Mouse (Mus musculus) hindbrain, embryonic 13.5 days (tissue): ENCODE measurements around the gene Cdkn1b. TPM values are rescaled to one million over a fixed set of nuclear protein-coding genes. Genes with fewer than 3 reads are reported as not detected.

Source experiments
- ATAC-seq: fragments of 200-750 bp; cut with Nextera tagmentation; 2 replicates; pipeline ENCODE4 v1.8.0; 2017; ENCODE audit warnings: moderate TSS enrichment; ENCODE audit not compliant: low FRiP score
- H3K27ac ChIP-seq: fragments of 300-500 bp; sonication (generic); 2 replicates; pipeline ENCODE4 v1.5.1; 2015; ENCODE audit warnings: inconsistent platforms, mild to moderate bottlenecking, moderate library complexity
- H3K27me3 ChIP-seq: fragments of 300-500 bp; sonication (generic); 2 replicates; pipeline ENCODE4 v1.6.1; 2015; ENCODE audit warnings: mild to moderate bottlenecking, inconsistent platforms
- H3K36me3 ChIP-seq: fragments of 300-500 bp; sonication (generic); 2 replicates; pipeline ENCODE4 v1.6.1; 2015; ENCODE audit warnings: mild to moderate bottlenecking, inconsistent platforms
- H3K4me1 ChIP-seq: fragments of 300-500 bp; sonication (generic); replicated peaks from 2 replicates; pipeline ENCODE4 v1.6.1; 2015; ENCODE audit warnings: inconsistent platforms
- H3K4me2 ChIP-seq: fragments of 300-500 bp; sonication (generic); 2 replicates; pipeline ENCODE4 v1.6.1; 2015; ENCODE audit warnings: inconsistent platforms, mild to moderate bottlenecking, moderate library complexity
- H3K4me3 ChIP-seq: fragments of 300-500 bp; sonication (generic); 2 replicates; pipeline ENCODE4 v1.5.1; 2015; ENCODE audit warnings: mild to moderate bottlenecking, inconsistent platforms
- H3K9ac ChIP-seq: fragments of 300-500 bp; sonication (generic); 2 replicates; pipeline ENCODE4 v1.6.1; 2015; ENCODE audit warnings: mild to moderate bottlenecking, inconsistent platforms
- H3K9me3 ChIP-seq: fragments of 300-500 bp; sonication (generic); 2 replicates; pipeline ENCODE4 v1.6.1; 2016; ENCODE audit warnings: inconsistent platforms
- WGBS: fragments of 180-500 bp; shearing (Covaris S2); methylation state at CpG from one replicate; pipeline ENCODE4 v1.1.7; 2015; 5-methylcytosine and 5-hydroxymethylcytosine counted together
- polyA plus RNA-seq: library from polyadenylated mRNA; unstranded; fragments of >200 nt; fragmentation: Nextera tagmentation; extraction: Ambion mirVana; gene quantifications from 2 replicates; pipeline ENCODE4 v1.2.1, GENCODE M21; 2015

Cdkn1b gene
- polyA plus RNA-seq, 1 experiment from 2014 or later: 27.2 TPM

GRCm38 (mm10) chr6:134943759-134944407 lies 23.7 kb downstream of the Cdkn1b start:
- H3K9me3 ChIP-seq: no peaks in the 10 kb centered on the region
- WGBS: 87% methylated on average over 13 of the region's 13 CpGs
- no peak overlapping the region for H3K27ac ChIP-seq
- no peak for ATAC-seq
- H3K9ac ChIP-seq: no peak overlapping the region
- no peaks in the 10 kb centered on the region for H3K36me3 ChIP-seq
- no peaks in the 10 kb centered on the region for H3K27me3 ChIP-seq
- no peak overlapping the region for H3K4me2 ChIP-seq
- H3K4me1 ChIP-seq: no peaks in the 10 kb centered on the region
- H3K4me3 ChIP-seq: no peak overlapping the region

- H3K4me3 ChIP-seq: no peak overlapping the region
- 81% methylated on average over 6 of the region's 6 CpGs for WGBS
- H3K9ac ChIP-seq: no peak overlapping the region
- no peaks in the 10 kb centered on the region for H3K36me3 ChIP-seq
- no peaks in the 10 kb centered on the region for H3K27me3 ChIP-seq
- no peak overlapping the region for H3K4me2 ChIP-seq
- no peak overlapping the region for H3K27ac ChIP-seq
- ATAC-seq: no peak
- H3K9me3 ChIP-seq: no peaks in the 10 kb centered on the region
- no peaks in the 10 kb centered on the region for H3K4me1 ChIP-seq
These were observed 25.9 kb downstream of the Cdkn1b start for GRCm38 (mm10) chr6:134946054-134946453.

GRCm38 (mm10) chr6:134946858-134947257 lies 26.7 kb downstream of the Cdkn1b start:
- Histone ChIP-seq H3K4me2 (no peak overlapping the region), H3K9ac (no peak overlapping the region), H3K27ac (no peak overlapping the region), H3K36me3 (no peaks in the 10 kb centered on the region), H3K9me3 (no peaks in the 10 kb centered on the region), H3K4me1 (no peaks in the 10 kb centered on the region), H3K27me3 (no peaks in the 10 kb centered on the region), H3K4me3 (no peak overlapping the region)
- 91% methylated on average over 9 of the region's 9 CpGs for WGBS
- ATAC-seq: no peak

- WGBS: 52% methylated on average over 13 of the region's 13 CpGs
- H3K9ac ChIP-seq: no peak overlapping the region
- H3K4me3 ChIP-seq: no peak overlapping the region
- no peak overlapping the region for H3K27ac ChIP-seq
- no peaks in the 10 kb centered on the region for H3K9me3 ChIP-seq
- H3K4me2 ChIP-seq: no peak overlapping the region
- H3K4me1 ChIP-seq: no peaks in the 10 kb centered on the region
- H3K36me3 ChIP-seq: no peaks in the 10 kb centered on the region
- no peak for ATAC-seq
- no peaks in the 10 kb centered on the region for H3K27me3 ChIP-seq
These were observed 27.3 kb downstream of the Cdkn1b start for GRCm38 (mm10) chr6:134947311-134948087.

- H3K4me1 ChIP-seq: no peaks in the 10 kb centered on the region
- no peaks in the 10 kb centered on the region for H3K27me3 ChIP-seq
- no peaks in the 10 kb centered on the region for H3K9me3 ChIP-seq
- H3K27ac ChIP-seq: no peak overlapping the region
- H3K4me3 ChIP-seq: no peak overlapping the region
- 76% methylated on average over 11 of the region's 11 CpGs for WGBS
- ATAC-seq: no peak
- H3K9ac ChIP-seq: no peak overlapping the region
- H3K4me2 ChIP-seq: no peak overlapping the region
- no peaks in the 10 kb centered on the region for H3K36me3 ChIP-seq
These were observed 28.4 kb downstream of the Cdkn1b start for GRCm38 (mm10) chr6:134948522-134949061.

GRCm38 (mm10) chr6:134949241-134949640 lies 29.0 kb downstream of the Cdkn1b start:
- H3K36me3 ChIP-seq: no peaks in the 10 kb centered on the region
- no peak overlapping the region for H3K9ac ChIP-seq
- H3K4me3 ChIP-seq: no peak overlapping the region
- 94% methylated on average over 3 of the region's 3 CpGs for WGBS
- no peaks in the 10 kb centered on the region for H3K27me3 ChIP-seq
- no peak overlapping the region for H3K4me2 ChIP-seq
- no peak for ATAC-seq
- H3K9me3 ChIP-seq: no peaks in the 10 kb centered on the region
- no peak overlapping the region for H3K27ac ChIP-seq
- H3K4me1 ChIP-seq: 0 out of 2 replicates have a peak, but pooled peaks cover 3% of the 10 kb centered on the region

GRCm38 (mm10) chr6:134951364-134951763 lies 31.2 kb downstream of the Cdkn1b start:
- ATAC-seq: no peak
- no peak overlapping the region for H3K9ac ChIP-seq
- WGBS: 85% methylated on average over 5 of the region's 5 CpGs
- no peak overlapping the region for H3K4me2 ChIP-seq
- no peak overlapping the region for H3K4me3 ChIP-seq
- 0 out of 2 replicates have a peak, but pooled peaks cover 3% of the 10 kb centered on the region for H3K4me1 ChIP-seq
- no peak overlapping the region for H3K27ac ChIP-seq
- no peaks in the 10 kb centered on the region for H3K27me3 ChIP-seq
- H3K9me3 ChIP-seq: no peaks in the 10 kb centered on the region
- H3K36me3 ChIP-seq: no peaks in the 10 kb centered on the region

GRCm38 (mm10) chr6:134953976-134954375 lies 33.8 kb downstream of the Cdkn1b start:
- no peak for ATAC-seq
- 0 out of 2 replicates have a peak, but pooled peaks cover 3% of the 10 kb centered on the region for H3K4me1 ChIP-seq
- no peaks in the 10 kb centered on the region for H3K27me3 ChIP-seq
- H3K36me3 ChIP-seq: no peaks in the 10 kb centered on the region
- H3K4me3 ChIP-seq: no peak overlapping the region
- no peak overlapping the region for H3K4me2 ChIP-seq
- 54% methylated on average over 11 of the region's 11 CpGs for WGBS
- H3K9ac ChIP-seq: no peak overlapping the region
- no peaks in the 10 kb centered on the region for H3K9me3 ChIP-seq
- no peak overlapping the region for H3K27ac ChIP-seq

- no peak overlapping the region for H3K4me2 ChIP-seq
- no peak overlapping the region for H3K9ac ChIP-seq
- H3K27me3 ChIP-seq: no peaks in the 10 kb centered on the region
- 92% methylated on average over 4 of the region's 4 CpGs for WGBS
- H3K27ac ChIP-seq: no peak overlapping the region
- ATAC-seq: no peak
- peaks cover 13% of the 10 kb centered on the region; the same call in 1 of the 2 replicates for H3K4me1 ChIP-seq
- H3K9me3 ChIP-seq: no peaks in the 10 kb centered on the region
- no peaks in the 10 kb centered on the region for H3K36me3 ChIP-seq
- no peak overlapping the region for H3K4me3 ChIP-seq
These were observed 36.2 kb downstream of the Cdkn1b start for GRCm38 (mm10) chr6:134956388-134956787.

- Histone ChIP-seq H3K27ac (no peak overlapping the region), H3K4me3 (no peak overlapping the region), H3K36me3 (no peaks in the 10 kb centered on the region), H3K4me2 (no peak overlapping the region), H3K9me3 (no peaks in the 10 kb centered on the region), H3K27me3 (no peaks in the 10 kb centered on the region), H3K9ac (no peak overlapping the region), H3K4me1 (peaks cover 27% of the 10 kb centered on the region; the same call in 1 of the 2 replicates)
- 55% methylated on average over 5 of the region's 5 CpGs for WGBS
- ATAC-seq: no peak
These were observed 41.1 kb downstream of the Cdkn1b start for GRCm38 (mm10) chr6:134961286-134961685.

- WGBS: 39% methylated on average over 9 of the region's 9 CpGs
- peaks cover 27% of the 10 kb centered on the region; the same call in 1 of the 2 replicates for H3K4me1 ChIP-seq
- H3K9ac ChIP-seq: no peak overlapping the region
- no peaks in the 10 kb centered on the region for H3K9me3 ChIP-seq
- H3K27me3 ChIP-seq: no peaks in the 10 kb centered on the region
- H3K36me3 ChIP-seq: no peaks in the 10 kb centered on the region
- H3K4me2 ChIP-seq: no peak overlapping the region
- no peak for ATAC-seq
- H3K27ac ChIP-seq: 0 out of 2 replicates have a peak overlapping the region, but pooled peaks have one; percentile 27
- no peak overlapping the region for H3K4me3 ChIP-seq
These were observed 41.8 kb downstream of the Cdkn1b start for GRCm38 (mm10) chr6:134961858-134962517.

GRCm38 (mm10) chr6:134962518-134962893 lies 42.3 kb downstream of the Cdkn1b start:
- Histone ChIP-seq H3K36me3 (no peaks in the 10 kb centered on the region), H3K27me3 (no peaks in the 10 kb centered on the region), H3K4me2 (no peak overlapping the region), H3K4me3 (no peak overlapping the region), H3K9me3 (no peaks in the 10 kb centered on the region), H3K27ac (0 out of 2 replicates have a peak overlapping the region, but pooled peaks have one; percentile 27), H3K4me1 (peaks cover 27% of the 10 kb centered on the region; the same call in 1 of the 2 replicates), H3K9ac (no peak overlapping the region)
- no peak for ATAC-seq
- WGBS: 36% methylated on average over 5 of the region's 5 CpGs
